Mouse (Mus musculus) liver, embryonic 14.5 days (tissue): Measurements from ENCODE around the gene Ncf1.

Experiments
- CTCF ChIP-seq: IDR thresholded peaks from 2 replicates; pipeline ENCODE4 v1.5.1; 2016; ENCODE audit warnings: antibody characterized with exemption, low read depth, control low read depth
- EP300 ChIP-seq: IDR thresholded peaks from 2 replicates; pipeline ENCODE4 v1.6.1; 2016; ENCODE audit warnings: antibody characterized with exemption, low read depth

DNA sequence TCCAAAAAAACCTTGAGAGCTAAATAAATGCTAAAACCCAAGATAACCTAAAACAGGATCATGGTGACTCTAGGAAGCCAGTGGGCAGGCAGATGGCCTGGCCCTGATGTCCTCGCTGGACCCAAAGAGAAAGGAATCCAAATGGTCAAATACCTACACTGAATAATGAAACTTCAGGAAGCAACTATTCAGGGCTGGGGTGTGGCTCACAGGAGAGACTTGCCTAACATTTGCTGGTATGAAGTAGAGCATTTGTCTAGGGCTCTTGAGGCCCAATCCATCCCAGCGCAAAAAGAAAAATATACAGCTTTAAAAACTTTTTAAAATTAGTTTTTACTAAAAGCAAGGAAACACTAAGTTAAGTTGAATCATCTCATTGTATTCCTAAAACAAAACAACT is 29.5 kb upstream of the Ncf1 start:
- TF ChIP-seq CTCF = no peak
- TF ChIP-seq EP300 = no peak
